Mouse (Mus musculus) midbrain, embryonic 11.5 days (tissue): ENCODE results near the gene Per2. TPM values are rescaled to one million over a fixed set of nuclear protein-coding genes. Genes with fewer than 3 reads are reported as not detected.
A peak's percentile ranks its signal among the peaks of the same experiment; 100 is the strongest.

ENCODE experiments used
- ATAC-seq: fragments of 200-750 bp; cut with Nextera tagmentation; 2 replicates; pipeline ENCODE4 v1.8.0; 2017; ENCODE audit warnings: moderate TSS enrichment, moderate library complexity; ENCODE audit not compliant: low FRiP score
- DNase-seq: peaks from one replicate; pipeline ENCODE4 v3.0.0; 2015; ENCODE audit warnings: low spot score; ENCODE audit errors: missing footprints
- H3K27ac ChIP-seq: fragments of 300-500 bp; sonication (generic); 2 replicates; pipeline ENCODE4 v1.5.1; 2014; ENCODE audit warnings: low read depth, low read length
- H3K27me3 ChIP-seq: fragments of 300-500 bp; sonication (generic); 2 replicates; pipeline ENCODE4 v1.6.1; 2014; ENCODE audit warnings: mild to moderate bottlenecking, low read length, moderate library complexity, mixed read lengths; ENCODE audit not compliant: control insufficient read depth, insufficient read depth
- H3K36me3 ChIP-seq: fragments of 300-500 bp; sonication (generic); 2 replicates; pipeline ENCODE4 v1.6.1; 2014; ENCODE audit warnings: mild to moderate bottlenecking, low read length, moderate library complexity, mixed read lengths; ENCODE audit not compliant: control insufficient read depth, insufficient read depth
- H3K4me1 ChIP-seq: fragments of 300-500 bp; sonication (generic); 2 replicates; pipeline ENCODE4 v1.6.1; 2014; ENCODE audit warnings: low read length; ENCODE audit not compliant: control insufficient read depth, insufficient read depth
- H3K4me2 ChIP-seq: fragments of 300-500 bp; sonication (generic); 2 replicates; pipeline ENCODE4 v1.6.1; 2014; ENCODE audit warnings: mild to moderate bottlenecking, moderate library complexity
- H3K4me3 ChIP-seq: fragments of 300-500 bp; sonication (generic); 2 replicates; pipeline ENCODE4 v1.5.1; 2014; ENCODE audit warnings: low read depth, low read length
- H3K9ac ChIP-seq: fragments of 300-500 bp; sonication (generic); 2 replicates; pipeline ENCODE4 v1.6.1; 2014; ENCODE audit warnings: low read length
- H3K9me3 ChIP-seq: fragments of 300-500 bp; sonication (generic); 2 replicates; pipeline ENCODE4 v1.6.1; 2016; ENCODE audit warnings: low read length; ENCODE audit not compliant: control insufficient read depth
- WGBS: fragments of 180-500 bp; shearing (Covaris S2); extraction: QIAGEN DNeasy Blood & Tissue Kit; methylation state at CpG from one replicate; pipeline ENCODE4 v1.1.7; 2014; 5-methylcytosine and 5-hydroxymethylcytosine counted together
- polyA plus RNA-seq: library from polyadenylated mRNA; unstranded; fragments of >200 nt; fragmentation: Nextera tagmentation; extraction: Ambion mirVana; gene quantifications from 2 replicates; pipeline ENCODE4 v1.2.1, GENCODE M21; 2014

The Per2 gene
- polyA plus RNA-seq, result 1.5 and 1.6 TPM in 2 replicates

- Histone ChIP-seq H3K27me3 (peaks cover 6% of the 10 kb centered on the region), H3K4me2 (peak within 1 kb of the TSS; percentile 76), H3K4me1 (peaks cover 26% of the 10 kb centered on the region), H3K27ac (no peak within 1 kb of the TSS), H3K4me3 (peak within 1 kb of the TSS; percentile 61), H3K9ac (peak within 1 kb of the TSS; percentile 57), H3K9me3 (no peaks in the 10 kb centered on the region), H3K36me3 (no peaks in the 10 kb centered on the region)
- peak; percentile 100 for DNase-seq
- under 1% methylated on average over 91 of the region's 91 CpGs for WGBS
- peak; percentile 96 for ATAC-seq
These were observed at the start of gene Per2 for GRCm38 (mm10) chr1:91459059-91459809. Gene Per2 (minus strand): TSS chr1:91459324.

- H3K4me2 ChIP-seq, result no peak overlapping the region
- H3K9me3 ChIP-seq, result no peaks in the 10 kb centered on the region
- no peaks in the 10 kb centered on the region for H3K27me3 ChIP-seq
- H3K9ac ChIP-seq, result no peak overlapping the region
- H3K4me1 ChIP-seq, result no peaks in the 10 kb centered on the region
- ATAC-seq (no peak), DNase-seq (no peak)
- no peaks in the 10 kb centered on the region for H3K36me3 ChIP-seq
- no peak overlapping the region for H3K4me3 ChIP-seq
- no peak overlapping the region for H3K27ac ChIP-seq
- WGBS, result 80% methylated on average over 3 of the region's 3 CpGs
These were observed 45.5 kb upstream of the Per2 start for GRCm38 (mm10) chr1:91504615-91505014.

GRCm38 (mm10) chr1:91498579-91498978, 39.5 kb upstream of the Per2 start:
- H3K27me3 ChIP-seq, result no peaks in the 10 kb centered on the region
- H3K4me1 ChIP-seq, result peaks cover 12% of the 10 kb centered on the region
- 98% methylated on average over 6 of the region's 6 CpGs for WGBS
- H3K36me3 ChIP-seq, result no peaks in the 10 kb centered on the region
- ATAC-seq (no peak), DNase-seq (no peak)
- H3K9ac ChIP-seq, result no peak overlapping the region
- H3K9me3 ChIP-seq, result no peaks in the 10 kb centered on the region
- H3K27ac ChIP-seq, result no peak overlapping the region
- no peak overlapping the region for H3K4me2 ChIP-seq
- H3K4me3 ChIP-seq, result no peak overlapping the region

- Histone ChIP-seq H3K4me3 (peak overlapping the region; percentile 92), H3K9ac (peak overlapping the region; percentile 87), H3K4me2 (peak overlapping the region; percentile 92), H3K36me3 (no peaks in the 10 kb centered on the region), H3K27me3 (no peaks in the 10 kb centered on the region), H3K4me1 (peaks cover 12% of the 10 kb centered on the region), H3K9me3 (no peaks in the 10 kb centered on the region), H3K27ac (no peak overlapping the region)
- WGBS, result 60% methylated on average over 5 of the region's 5 CpGs
- ATAC-seq (peak; percentile 15; the same call in 1 of the 2 replicates), DNase-seq (no peak)
These were observed 36.2 kb upstream of the Per2 start for GRCm38 (mm10) chr1:91495321-91495720.

GRCm38 (mm10) chr1:91494457-91495140, 35.5 kb upstream of the Per2 start, which contains the start of gene Traf3ip1:
Gene Traf3ip1 (plus strand): TSS chr1:91494647.
- under 1% methylated on average over 79 of the region's 79 CpGs for WGBS
- peak within 1 kb of the TSS; percentile 87 for H3K9ac ChIP-seq
- peak; percentile 99 for DNase-seq

GRCm38 (mm10) chr1:91493938-91494337, 34.8 kb upstream of the Per2 start:
- H3K9ac ChIP-seq, result 0 out of 2 replicates have a peak overlapping the region, but pooled peaks have one; percentile 7
- H3K27ac ChIP-seq, result no peak overlapping the region
- no peaks in the 10 kb centered on the region for H3K27me3 ChIP-seq
- ATAC-seq (peak; percentile 28), DNase-seq (no peak)
- no peaks in the 10 kb centered on the region for H3K9me3 ChIP-seq
- WGBS, result 44% methylated on average over 3 of the region's 3 CpGs
- H3K4me2 ChIP-seq, result peak overlapping the region; percentile 92
- H3K4me3 ChIP-seq, result peak overlapping the region; percentile 92
- peaks cover 12% of the 10 kb centered on the region for H3K4me1 ChIP-seq
- no peaks in the 10 kb centered on the region for H3K36me3 ChIP-seq

More at GRCm38 (mm10) chr1:91494457-91495140, 35.5 kb upstream of the Per2 start, which contains the start of gene Traf3ip1:
- no peak within 1 kb of the TSS for H3K27ac ChIP-seq
- peak within 1 kb of the TSS; percentile 92 for H3K4me2 ChIP-seq
- H3K4me1 ChIP-seq, result peaks cover 12% of the 10 kb centered on the region
- no peaks in the 10 kb centered on the region for H3K27me3 ChIP-seq
- H3K9me3 ChIP-seq, result no peaks in the 10 kb centered on the region
- peak; percentile 98 for ATAC-seq
- peak within 1 kb of the TSS; percentile 92 for H3K4me3 ChIP-seq
- H3K36me3 ChIP-seq, result no peaks in the 10 kb centered on the region

- 15% methylated on average over 2 of the region's 2 CpGs for WGBS
These were observed 33.6 kb upstream of the Per2 start for GRCm38 (mm10) chr1:91492740-91493139.

GRCm38 (mm10) chr1:91490322-91490721, 31.2 kb upstream of the Per2 start:
- WGBS, result 65% methylated on average over 1 of the region's 1 CpGs
- Histone ChIP-seq H3K36me3 (no peaks in the 10 kb centered on the region), H3K27me3 (no peaks in the 10 kb centered on the region), H3K9ac (no peak overlapping the region), H3K27ac (no peak overlapping the region), H3K4me2 (no peak overlapping the region), H3K9me3 (no peaks in the 10 kb centered on the region), H3K4me3 (no peak overlapping the region), H3K4me1 (peaks cover 3% of the 10 kb centered on the region)
- ATAC-seq, result no peak
- no peak for DNase-seq

More at GRCm38 (mm10) chr1:91492740-91493139, 33.6 kb upstream of the Per2 start:
- Histone ChIP-seq H3K4me3 (no peak overlapping the region), H3K9ac (no peak overlapping the region), H3K27ac (no peak overlapping the region), H3K4me2 (no peak overlapping the region), H3K27me3 (no peaks in the 10 kb centered on the region), H3K9me3 (no peaks in the 10 kb centered on the region), H3K36me3 (no peaks in the 10 kb centered on the region), H3K4me1 (peaks cover 12% of the 10 kb centered on the region)
- DNase-seq (no peak), ATAC-seq (no peak)

- Histone ChIP-seq H3K27me3 (no peaks in the 10 kb centered on the region), H3K4me3 (no peak overlapping the region), H3K36me3 (no peaks in the 10 kb centered on the region), H3K4me1 (no peaks in the 10 kb centered on the region), H3K4me2 (no peak overlapping the region), H3K9ac (no peak overlapping the region), H3K9me3 (no peaks in the 10 kb centered on the region), H3K27ac (no peak overlapping the region)
- DNase-seq (no peak), ATAC-seq (no peak)
- WGBS, result 81% methylated on average over 3 of the region's 3 CpGs
These were observed 27.0 kb upstream of the Per2 start for GRCm38 (mm10) chr1:91486165-91486564.
